Mouse (Mus musculus) urinary bladder, postnatal 4 days (tissue): ENCODE measurements at regions not wholly inside any gene's neighbourhood (a gene's known extent, or its start where the extent isn't known, plus 50 kb on each side); places are given as distances from the start of the nearest gene placed in this dataset.
A peak's percentile ranks its signal among the peaks of the same experiment; 100 is the strongest.

Source experiments
- DNase-seq, 2 experiments: peaks; one replicate each; pipeline ENCODE4 v3.0.0; 2021 to 2022; ENCODE audit warnings: low spot score in 2 of 2

- DNase-seq = no peak
Measured at GRCm38 (mm10) chr1:186236267-186237020, 119.3 kb upstream of the Lyplal1 start.

- DNase-seq = no peak
Measured at GRCm38 (mm10) chr1:186234536-186234935, 117.4 kb upstream of the Lyplal1 start.

- no peak for DNase-seq
Measured at GRCm38 (mm10) chr1:186230476-186230875, 113.4 kb upstream of the Lyplal1 start.

GRCm38 (mm10) chr1:186229856-186230255 lies 112.7 kb upstream of the Lyplal1 start:
- DNase-seq = no peak

GRCm38 (mm10) chr1:186228396-186228795 lies 111.3 kb upstream of the Lyplal1 start:
- no peak for DNase-seq

GRCm38 (mm10) chr1:186224231-186224630 lies 107.1 kb upstream of the Lyplal1 start:
- no peak for DNase-seq

- DNase-seq = no peak
Measured at GRCm38 (mm10) chr1:186223417-186223816, 106.3 kb upstream of the Lyplal1 start.

GRCm38 (mm10) chr1:186218995-186219394 lies 101.9 kb upstream of the Lyplal1 start:
- no peak for DNase-seq

- DNase-seq = no peak
Measured at GRCm38 (mm10) chr1:186217198-186217597, 100.1 kb upstream of the Lyplal1 start.

- no peak for DNase-seq
Measured at GRCm38 (mm10) chr1:186204151-186204550, 87.0 kb upstream of the Lyplal1 start.

GRCm38 (mm10) chr1:186202536-186202935 lies 85.4 kb upstream of the Lyplal1 start:
- DNase-seq = no peak

GRCm38 (mm10) chr1:186198391-186198790 lies 81.3 kb upstream of the Lyplal1 start:
- no peak for DNase-seq

- DNase-seq = peak in 1 of 2 experiments; percentile 22
Measured at GRCm38 (mm10) chr1:186197057-186197456, 79.9 kb upstream of the Lyplal1 start.

- DNase-seq = peak in 1 of 2 experiments; percentile 32
Measured at GRCm38 (mm10) chr1:186189390-186189789, 72.3 kb upstream of the Lyplal1 start.

- DNase-seq = no peak
Measured at GRCm38 (mm10) chr1:186187372-186187771, 70.3 kb upstream of the Lyplal1 start.

GRCm38 (mm10) chr1:186183204-186183651 lies 66.1 kb upstream of the Lyplal1 start:
- no peak for DNase-seq

- DNase-seq = peak; percentile 41 to 63
Measured at GRCm38 (mm10) chr1:186182498-186183203, 65.5 kb upstream of the Lyplal1 start.

GRCm38 (mm10) chr1:186177019-186177418 lies 59.9 kb upstream of the Lyplal1 start:
- DNase-seq = no peak

GRCm38 (mm10) chr1:186173472-186174014 lies 56.4 kb upstream of the Lyplal1 start:
- DNase-seq = no peak

GRCm38 (mm10) chr1:186171691-186172090 lies 54.6 kb upstream of the Lyplal1 start:
- no peak for DNase-seq
